Mouse (Mus musculus) liver, embryonic 16.5 days (tissue): ENCODE data around the gene Ago4. TPM values are rescaled to one million over a fixed set of nuclear protein-coding genes. Genes with fewer than 3 reads are reported as not detected.

ENCODE experiments used
- ATAC-seq: fragments of 200-750 bp; cut with Nextera tagmentation; 2 replicates; pipeline ENCODE4 v1.8.0; 2017; ENCODE audit warnings: low read depth, mild to moderate bottlenecking, moderate number of reproducible peaks, moderate library complexity
- H3K27ac ChIP-seq: fragments of 300-500 bp; sonication (generic); 2 replicates; pipeline ENCODE4 v1.5.1; 2014; ENCODE audit warnings: mild to moderate bottlenecking, low read length
- H3K27me3 ChIP-seq: fragments of 300-500 bp; sonication (generic); 2 replicates; pipeline ENCODE4 v1.6.1; 2014; ENCODE audit warnings: low read depth, low read length, mixed read lengths; ENCODE audit not compliant: control insufficient read depth, insufficient read depth
- H3K36me3 ChIP-seq: fragments of 300-500 bp; sonication (generic); 2 replicates; pipeline ENCODE4 v1.6.1; 2014; ENCODE audit warnings: mild to moderate bottlenecking; ENCODE audit not compliant: control insufficient read depth, insufficient read depth
- H3K4me1 ChIP-seq: fragments of 300-500 bp; sonication (generic); 2 replicates; pipeline ENCODE4 v1.6.1; 2014; ENCODE audit warnings: low read depth, low read length, mixed read lengths; ENCODE audit not compliant: control insufficient read depth
- H3K4me2 ChIP-seq: fragments of 300-500 bp; sonication (generic); 2 replicates; pipeline ENCODE4 v1.6.1; 2014; ENCODE audit warnings: low read depth, low read length, mixed read lengths
- H3K4me3 ChIP-seq: fragments of 300-500 bp; sonication (generic); 2 replicates; pipeline ENCODE4 v1.5.1; 2014; ENCODE audit warnings: low read depth, mild to moderate bottlenecking, low read length
- H3K9ac ChIP-seq: fragments of 300-500 bp; sonication (generic); 2 replicates; pipeline ENCODE4 v1.6.1; 2014; ENCODE audit warnings: low read depth, low read length
- H3K9me3 ChIP-seq: fragments of 300-500 bp; sonication (generic); replicated peaks from 2 replicates; pipeline ENCODE4 v1.6.1; 2016; ENCODE audit warnings: low read length; ENCODE audit not compliant: control insufficient read depth
- WGBS: fragments of 180-500 bp; shearing (Covaris S2); extraction: QIAGEN DNeasy Blood & Tissue Kit; methylation state at CpG from one replicate; pipeline ENCODE4 v1.1.7; 2014; ENCODE audit not compliant: insufficient replicate concordance; 5-methylcytosine and 5-hydroxymethylcytosine counted together
- polyA plus RNA-seq: library from polyadenylated mRNA; unstranded; fragments of >200 nt; fragmentation: Nextera tagmentation; extraction: Ambion mirVana; gene quantifications from 2 replicates; pipeline ENCODE4 v1.2.1, GENCODE M21; 2015

Gene Ago4
- 0.22 and 0.29 TPM in 2 replicates for polyA plus RNA-seq

- WGBS: under 1% methylated on average over 90 of the region's 120 CpGs
- peak; percentile 76 for ATAC-seq
- no peak within 1 kb of the TSS for H3K27ac ChIP-seq
- H3K36me3 ChIP-seq: no peaks in the 10 kb centered on the region
- H3K4me3 ChIP-seq: peak within 1 kb of the TSS; percentile 70
- H3K4me2 ChIP-seq: peak within 1 kb of the TSS; percentile 70
- peak within 1 kb of the TSS; percentile 61 for H3K9ac ChIP-seq
- H3K27me3 ChIP-seq: peaks cover 26% of the 10 kb centered on the region
- H3K9me3 ChIP-seq: no peaks in the 10 kb centered on the region
- H3K4me1 ChIP-seq: no peaks in the 10 kb centered on the region; the same call in 1 of the 2 replicates
Measured at GRCm38 (mm10) chr4:126532827-126533728, at the start of gene Ago4. Ago4 (minus strand) TSS chr4:126533472.

GRCm38 (mm10) chr4:126579077-126579476 lies 45.8 kb upstream of the Ago4 start:
- ATAC-seq: no peak
- Histone ChIP-seq H3K27me3 (no peaks in the 10 kb centered on the region), H3K4me1 (no peaks in the 10 kb centered on the region), H3K9ac (no peak overlapping the region), H3K27ac (no peak overlapping the region), H3K36me3 (peaks cover 78% of the 10 kb centered on the region), H3K4me2 (no peak overlapping the region), H3K9me3 (no peaks in the 10 kb centered on the region), H3K4me3 (no peak overlapping the region)
- WGBS: 72% methylated on average over 2 of the region's 2 CpGs

- Histone ChIP-seq H3K4me3 (no peak overlapping the region), H3K4me2 (no peak overlapping the region), H3K4me1 (no peaks in the 10 kb centered on the region), H3K27ac (no peak overlapping the region), H3K9me3 (no peaks in the 10 kb centered on the region), H3K9ac (no peak overlapping the region), H3K27me3 (no peaks in the 10 kb centered on the region), H3K36me3 (peaks cover 86% of the 10 kb centered on the region)
- WGBS: 56% methylated on average over 3 of the region's 3 CpGs
- no peak for ATAC-seq
Measured at GRCm38 (mm10) chr4:126577920-126578319, 44.6 kb upstream of the Ago4 start.

- H3K27me3 ChIP-seq: no peaks in the 10 kb centered on the region
- H3K4me2 ChIP-seq: no peak overlapping the region
- H3K36me3 ChIP-seq: peaks cover 88% of the 10 kb centered on the region
- H3K4me1 ChIP-seq: no peaks in the 10 kb centered on the region
- H3K4me3 ChIP-seq: no peak overlapping the region
- no peaks in the 10 kb centered on the region for H3K9me3 ChIP-seq
- WGBS: 87% methylated on average over 5 of the region's 5 CpGs
- no peak overlapping the region for H3K27ac ChIP-seq
- ATAC-seq: no peak
- no peak overlapping the region for H3K9ac ChIP-seq
Measured at GRCm38 (mm10) chr4:126576281-126576680, 43.0 kb upstream of the Ago4 start.

GRCm38 (mm10) chr4:126569783-126570182 lies 36.5 kb upstream of the Ago4 start:
- Histone ChIP-seq H3K27me3 (no peaks in the 10 kb centered on the region), H3K9me3 (no peaks in the 10 kb centered on the region), H3K4me2 (no peak overlapping the region), H3K9ac (no peak overlapping the region), H3K27ac (no peak overlapping the region), H3K4me1 (no peaks in the 10 kb centered on the region), H3K36me3 (peaks cover 82% of the 10 kb centered on the region), H3K4me3 (no peak overlapping the region)
- WGBS: 83% methylated on average over 3 of the region's 3 CpGs
- ATAC-seq: no peak

- Histone ChIP-seq H3K27me3 (no peaks in the 10 kb centered on the region), H3K9ac (no peak overlapping the region), H3K4me1 (no peaks in the 10 kb centered on the region), H3K9me3 (no peaks in the 10 kb centered on the region), H3K36me3 (peaks cover 68% of the 10 kb centered on the region), H3K4me2 (no peak overlapping the region), H3K27ac (no peak overlapping the region), H3K4me3 (no peak overlapping the region)
- ATAC-seq: no peak
- 91% methylated on average over 4 of the region's 4 CpGs for WGBS
Measured at GRCm38 (mm10) chr4:126567243-126567642, 34.0 kb upstream of the Ago4 start.

- WGBS: 73% methylated on average over 6 of the region's 6 CpGs
- H3K4me3 ChIP-seq: no peak overlapping the region
- H3K36me3 ChIP-seq: peaks cover 59% of the 10 kb centered on the region
Measured at GRCm38 (mm10) chr4:126563798-126564197, 30.5 kb upstream of the Ago4 start.

GRCm38 (mm10) chr4:126556809-126557711 lies 23.8 kb upstream of the Ago4 start, which contains the start of gene Clspn:
Clspn (plus strand) TSS chr4:126556935.
- peak within 1 kb of the TSS; percentile 86 for H3K4me2 ChIP-seq
- peaks cover 14% of the 10 kb centered on the region for H3K36me3 ChIP-seq
- H3K9ac ChIP-seq: peak within 1 kb of the TSS; percentile 90
- ATAC-seq: peak; percentile 99
- no peaks in the 10 kb centered on the region for H3K9me3 ChIP-seq
- WGBS: under 1% methylated on average over 54 of the region's 54 CpGs
- H3K27ac ChIP-seq: peak within 1 kb of the TSS; percentile 73
- H3K4me1 ChIP-seq: peaks cover 16% of the 10 kb centered on the region
- H3K27me3 ChIP-seq: no peaks in the 10 kb centered on the region
- H3K4me3 ChIP-seq: peak within 1 kb of the TSS; percentile 96

More at GRCm38 (mm10) chr4:126563798-126564197, 30.5 kb upstream of the Ago4 start:
- Histone ChIP-seq H3K27ac (no peak overlapping the region), H3K4me2 (no peak overlapping the region), H3K9ac (no peak overlapping the region), H3K4me1 (peaks cover 2% of the 10 kb centered on the region; the same call in 1 of the 2 replicates), H3K9me3 (no peaks in the 10 kb centered on the region), H3K27me3 (no peaks in the 10 kb centered on the region)
- no peak for ATAC-seq
